In genomic region chr15:80133682-80134449, GRCm38 (mm10) we compare ENCODE assay signal across 8 mouse cellular contexts. TPM values are rescaled to one million over a fixed set of nuclear protein-coding genes. Genes with fewer than 3 reads are reported as not detected.
DNase-seq lines count a peak whose midpoint lies in the region; ATAC-seq and TF ChIP-seq lines count a peak whose summit lies in the region.

No protein-coding gene starts in this region.

- H3K4me1 ChIP-seq in CH12.LX (ENCODE audit: control insufficient read depth in 1 of 2, insufficient read depth in 2 of 2), result peaks cover 6 to 49% of the 10 kb centered on the region in 2 experiments
- H3K4me1 ChIP-seq in forebrain, embryonic 10.5 days, result peaks cover 32% of the 10 kb centered on the region
- peaks cover 15% of the 10 kb centered on the region for H3K4me1 ChIP-seq in hindbrain, postnatal 0 days (ENCODE audit: insufficient read depth, low read length)
- peaks cover 53 to 71% of the 10 kb centered on the region in 2 experiments for H3K4me1 ChIP-seq in liver, embryonic 14.5 days (replicated peaks; ENCODE audit: control insufficient read depth in 2 of 2, insufficient read depth in 2 of 2, low read length in 1 of 2)

- ATAC-seq in hindbrain, postnatal 0 days, result peak; percentile 4; the same call in 1 of the 2 replicates
- ATAC-seq in liver, embryonic 14.5 days (ENCODE audit: insufficient read depth), result peak; percentile 21; the same call in 1 of the 2 replicates
- ATAC-seq in monocyte, adult 5-6 weeks (replicated peaks; ENCODE audit: insufficient number of reproducible peaks, low FRiP score, low TSS enrichment, poor library complexity, severe bottlenecking), result peak; percentile 58

- H3K4me3 ChIP-seq in CH12.LX (replicated peaks in 1 of 3; ENCODE audit: low read depth in 2 of 3, low read length in 2 of 3, poor library complexity in 1 of 3), result peak overlapping the region; percentile 78 to 85 (median 83)
- peak overlapping the region; percentile 84 for H3K4me3 ChIP-seq in forebrain, embryonic 10.5 days
- peak overlapping the region; percentile 75 for H3K4me3 ChIP-seq in hindbrain, postnatal 0 days (ENCODE audit: low read length)
- peak overlapping the region; percentile 69 to 91 for H3K4me3 ChIP-seq in liver, embryonic 14.5 days (ENCODE audit: insufficient read depth in 1 of 2, low read depth in 2 of 2, low read length in 2 of 2)

- no peak for TF ChIP-seq RAD21 in CH12.LX (IDR thresholded peaks at IDR 0.05; ENCODE audit: low read depth, low read length)

- no peak for TF ChIP-seq POLR2A in CH12.LX (IDR thresholded peaks at IDR 0.05; ENCODE audit: low read depth, low read length)

- in situ Hi-C loops in CH12.LX (cut with MboI; ENCODE audit: low pct_ligation_motif_present, low pct_unique_long_range_greater_than_20kb, low sequenced_read_pairs), result no loop called here

- peak overlapping the region; percentile 77 for H3K27ac ChIP-seq in CH12.LX (ENCODE audit: insufficient read depth, low read depth)
- H3K27ac ChIP-seq in forebrain, embryonic 10.5 days, result peak overlapping the region; percentile 100
- H3K27ac ChIP-seq in hindbrain, postnatal 0 days, result peak overlapping the region; percentile 99
- peak overlapping the region; percentile 93 for H3K27ac ChIP-seq in liver, embryonic 14.5 days

- WGBS in forebrain, embryonic 10.5 days, result 19% methylated on average over 14 of the region's 14 CpGs
- WGBS in hindbrain, postnatal 0 days, result 13% methylated on average over 14 of the region's 14 CpGs
- WGBS in liver, embryonic 14.5 days (ENCODE audit: insufficient replicate concordance), result 1% methylated on average over 14 of the region's 14 CpGs

- TF ChIP-seq CTCF in CH12.LX (conservative IDR thresholded peaks at IDR 0.05 in 1 of 2, IDR thresholded peaks at IDR 0.05 in 1 of 2; ENCODE audit: low read depth in 2 of 2, low read length in 2 of 2), result no peak
- no peak for TF ChIP-seq CTCF in hindbrain, postnatal 0 days (IDR thresholded peaks at IDR 0.05; ENCODE audit: low read depth)
- TF ChIP-seq CTCF in liver, embryonic 14.5 days (IDR thresholded peaks at IDR 0.05; ENCODE audit: low read depth), result no peak

- dilution Hi-C loops in CH12.LX (cut with MboI; ENCODE audit: extremely low pct_ligation_motif_present, extremely low pct_unique_long_range_greater_than_20kb, low sequenced_read_pairs), result no loop called here

- DNase-seq in CH12.LX (ENCODE audit: extremely low read depth) (peak; percentile 36), MN1 (ENCODE audit: low spot score) (peak; percentile 55)
- DNase-seq in forebrain, embryonic 10.5 days (ENCODE audit: extremely low spot score, low spot score), result no peak
- DNase-seq in hindbrain, postnatal 0 days (ENCODE audit: low spot score), result no peak
- peak in 1 of 3 experiments; percentile 35 for DNase-seq in liver, embryonic 14.5 days (ENCODE audit: low read depth in 3 of 3, low spot score in 3 of 3)
- DNase-seq in left cerebral cortex, adult 11 months (ENCODE audit: low spot score), result no peak
- DNase-seq in thymus, postnatal 14 days, result no peak

- H3K36me3 ChIP-seq in CH12.LX (replicated peaks in 1 of 2; ENCODE audit: control insufficient read depth in 1 of 2, insufficient read depth in 1 of 2, low read length in 1 of 2), result peaks cover 3 to 32% of the 10 kb centered on the region in 2 experiments
- peaks cover 28% of the 10 kb centered on the region for H3K36me3 ChIP-seq in forebrain, embryonic 10.5 days (replicated peaks)
- H3K36me3 ChIP-seq in hindbrain, postnatal 0 days (ENCODE audit: insufficient read depth, low read length), result no peaks in the 10 kb centered on the region
- peaks cover 2% of the 10 kb centered on the region for H3K36me3 ChIP-seq in liver, embryonic 14.5 days (replicated peaks; ENCODE audit: control insufficient read depth, insufficient read depth, low read depth)

- H3K79me2 ChIP-seq in CH12.LX (replicated peaks; ENCODE audit: control insufficient read depth, extremely low read depth, insufficient read depth, poor library complexity, severe bottlenecking), result peaks cover 22% of the 10 kb centered on the region; the same call in 1 of the 2 replicates

- H3K4me2 ChIP-seq in CH12.LX (ENCODE audit: insufficient read depth, low read depth, poor library complexity, severe bottlenecking), result peak overlapping the region; percentile 79
- H3K4me2 ChIP-seq in hindbrain, postnatal 0 days (ENCODE audit: low read depth, low read length), result peak overlapping the region; percentile 71
- peak overlapping the region; percentile 94 for H3K4me2 ChIP-seq in liver, embryonic 14.5 days (ENCODE audit: low read depth)

- H3K27me3 ChIP-seq in CH12.LX (replicated peaks), result no peaks in the 10 kb centered on the region
- no peaks in the 10 kb centered on the region; the same call in 1 of the 2 replicates for H3K27me3 ChIP-seq in forebrain, embryonic 10.5 days (ENCODE audit: poor library complexity, severe bottlenecking)
- no peaks in the 10 kb centered on the region for H3K27me3 ChIP-seq in hindbrain, postnatal 0 days (ENCODE audit: insufficient read depth, low read length)
- no peaks in the 10 kb centered on the region for H3K27me3 ChIP-seq in liver, embryonic 14.5 days (ENCODE audit: control insufficient read depth, insufficient read depth, low read length)

- TF ChIP-seq EP300 in CH12.LX (IDR thresholded peaks at IDR 0.05; ENCODE audit: low read length), result no peak
- TF ChIP-seq EP300 in liver, embryonic 14.5 days (IDR thresholded peaks at IDR 0.05; ENCODE audit: low read depth), result no peak

- H3K9me3 ChIP-seq in CH12.LX (replicated peaks; ENCODE audit: low read length), result no peaks in the 10 kb centered on the region
- H3K9me3 ChIP-seq in forebrain, embryonic 10.5 days, result no peaks in the 10 kb centered on the region
- no peaks in the 10 kb centered on the region for H3K9me3 ChIP-seq in hindbrain, postnatal 0 days (ENCODE audit: low read length)
- H3K9me3 ChIP-seq in liver, embryonic 14.5 days (ENCODE audit: control insufficient read depth, low read length), result no peaks in the 10 kb centered on the region

- H3K9ac ChIP-seq in CH12.LX (ENCODE audit: insufficient read depth, low read depth), result peak overlapping the region; percentile 89
- H3K9ac ChIP-seq in hindbrain, postnatal 0 days (replicated peaks; ENCODE audit: low read length), result peak overlapping the region; percentile 79
- peak overlapping the region; percentile 98 for H3K9ac ChIP-seq in liver, embryonic 14.5 days (replicated peaks)

TF ChIP-seq in CH12.LX, 34 proteins besides CTCF, POLR2A, EP300 and RAD21:
- no peak for TF ChIP-seq IRF4 (IDR thresholded peaks at IDR 0.05; ENCODE audit: low read depth, low read length)
- TF ChIP-seq ETS1 (conservative IDR thresholded peaks at IDR 0.05; ENCODE audit: low read depth, low read length), result no peak
- TF ChIP-seq HCFC1 (IDR thresholded peaks at IDR 0.05; ENCODE audit: low read depth, low read length), result no peak
- no peak for TF ChIP-seq NRF1 (IDR thresholded peaks at IDR 0.05; ENCODE audit: low read depth, low read length)

RNA-seq across cellular contexts. Expression of gene Tab1, which starts 0.9 kb away (rescaled TPM):
- total RNA-seq in CH12.LX (2012; rRNA removed) (15.1 and 17.7 TPM in 2 replicates), CH12.LX (2014; rRNA removed) (10.4 and 12.0 TPM in 2 replicates)
- polyA plus RNA-seq in CH12.LX (2012; ENCODE audit: insufficient read length, low read depth), result 11.4 and 11.6 TPM in 2 replicates
- 40.8 and 42.8 TPM in 2 replicates for polyA plus RNA-seq in forebrain, embryonic 10.5 days (2016; fragmentation: Nextera tagmentation; extraction: Ambion mirVana)
- total RNA-seq in hindbrain, postnatal 0 days (2014; rRNA removed), result 55.0 and 58.6 TPM in 2 replicates
- polyA plus RNA-seq in hindbrain, postnatal 0 days (2015; fragmentation: Nextera tagmentation; extraction: Ambion mirVana), result 26.5 and 27.9 TPM in 2 replicates
- 11.2 and 11.9 TPM in 2 replicates for polyA plus RNA-seq in liver, embryonic 14.5 days (2012; rRNA removed)
- 9.4 and 10.8 TPM in 2 replicates for polyA plus RNA-seq in liver, embryonic 14.5 days (2014; fragmentation: Nextera tagmentation; extraction: Ambion mirVana)
- total RNA-seq in monocyte, adult 5-6 weeks (2017), result 11.6 to 17.4 TPM (median 12.4 TPM) in 3 replicates

RNA-seq across cellular contexts. Expression of gene Mgat3, which starts 39.7 kb away (rescaled TPM):
- 0.13 and 0.21 TPM in 2 replicates for total RNA-seq in CH12.LX (2012; rRNA removed)
- total RNA-seq in CH12.LX (2014; rRNA removed), result 0.15 and 0.36 TPM in 2 replicates
- polyA plus RNA-seq in CH12.LX (2012; ENCODE audit: insufficient read length, low read depth), result 0.05 and 0.09 TPM in 2 replicates
- polyA plus RNA-seq in forebrain, embryonic 10.5 days (2016; fragmentation: Nextera tagmentation; extraction: Ambion mirVana), result 5.1 and 5.9 TPM in 2 replicates
- 99.6 and 106 TPM in 2 replicates for total RNA-seq in hindbrain, postnatal 0 days (2014; rRNA removed)
- polyA plus RNA-seq in hindbrain, postnatal 0 days (2015; fragmentation: Nextera tagmentation; extraction: Ambion mirVana), result 13.2 and 13.5 TPM in 2 replicates
- 0.95 and 1.0 TPM in 2 replicates for polyA plus RNA-seq in liver, embryonic 14.5 days (2012; rRNA removed)
- polyA plus RNA-seq in liver, embryonic 14.5 days (2014; fragmentation: Nextera tagmentation; extraction: Ambion mirVana), result 0.33 and 0.45 TPM in 2 replicates
- total RNA-seq in monocyte, adult 5-6 weeks (2017), result 0.19 TPM in 1 of 3 replicates, not detected in the others

RNA-seq across cellular contexts. Expression of gene Rpl3, which starts 42.2 kb away (rescaled TPM):
- total RNA-seq in CH12.LX (2012; rRNA removed) (3,351 and 3,819 TPM in 2 replicates), CH12.LX (2014; rRNA removed) (2,106 and 2,198 TPM in 2 replicates)
- polyA plus RNA-seq in CH12.LX (2012; ENCODE audit: insufficient read length, low read depth), result 2,552 and 2,592 TPM in 2 replicates
- polyA plus RNA-seq in forebrain, embryonic 10.5 days (2016; fragmentation: Nextera tagmentation; extraction: Ambion mirVana), result 1,023 and 1,061 TPM in 2 replicates
- total RNA-seq in hindbrain, postnatal 0 days (2014; rRNA removed), result 599 and 600 TPM in 2 replicates
- 527 and 544 TPM in 2 replicates for polyA plus RNA-seq in hindbrain, postnatal 0 days (2015; fragmentation: Nextera tagmentation; extraction: Ambion mirVana)
- 530 and 765 TPM in 2 replicates for polyA plus RNA-seq in liver, embryonic 14.5 days (2012; rRNA removed)
- 774 and 804 TPM in 2 replicates for polyA plus RNA-seq in liver, embryonic 14.5 days (2014; fragmentation: Nextera tagmentation; extraction: Ambion mirVana)
- 1,359 to 1,501 TPM (median 1,441 TPM) in 3 replicates for total RNA-seq in monocyte, adult 5-6 weeks (2017)

RNA-seq across cellular contexts. Expression of gene Syngr1, which starts 42.7 kb away (rescaled TPM):
- total RNA-seq in CH12.LX (2012; rRNA removed), result 10.7 and 14.8 TPM in 2 replicates
- total RNA-seq in CH12.LX (2014; rRNA removed), result 6.0 and 9.7 TPM in 2 replicates
- polyA plus RNA-seq in CH12.LX (2012; ENCODE audit: insufficient read length, low read depth), result 7.0 and 11.3 TPM in 2 replicates
- polyA plus RNA-seq in forebrain, embryonic 10.5 days (2016; fragmentation: Nextera tagmentation; extraction: Ambion mirVana), result 10.5 and 11.2 TPM in 2 replicates
- 155 and 157 TPM in 2 replicates for total RNA-seq in hindbrain, postnatal 0 days (2014; rRNA removed)
- 73.4 and 78.6 TPM in 2 replicates for polyA plus RNA-seq in hindbrain, postnatal 0 days (2015; fragmentation: Nextera tagmentation; extraction: Ambion mirVana)
- 10.4 and 12.0 TPM in 2 replicates for polyA plus RNA-seq in liver, embryonic 14.5 days (2012; rRNA removed)
- polyA plus RNA-seq in liver, embryonic 14.5 days (2014; fragmentation: Nextera tagmentation; extraction: Ambion mirVana), result 14.4 and 17.3 TPM in 2 replicates
- not detected in 3 replicates for total RNA-seq in monocyte, adult 5-6 weeks (2017)

Comparison
In these comparisons a context has a peak if more than half of its experiments do, and no peak if none do; other contexts are left out.
1. DNase-seq: peak in CH12.LX (single experiment) and MN1 (single experiment); none in forebrain, embryonic 10.5 days (single experiment), hindbrain, postnatal 0 days (single experiment), left cerebral cortex, adult 11 months (single experiment) and thymus, postnatal 14 days (single experiment).
2. ATAC-seq: peak in every context shown above with its lines; median percentile 58 in monocyte, adult 5-6 weeks; 21 in liver, embryonic 14.5 days; 4 in hindbrain, postnatal 0 days.
3. Peak in every context shown above with its lines, with median percentiles within 50 percentile points of each other: H3K27ac ChIP-seq, H3K4me2 ChIP-seq, H3K4me3 ChIP-seq and H3K9ac ChIP-seq.